Mouse (Mus musculus) 416B (cell line): ENCODE data around the gene Nfkbia.
A peak's percentile ranks its signal among the peaks of the same experiment; 100 is the strongest.

Experiments used
- DNase-seq: peaks from one replicate; pipeline ENCODE4 v3.0.0; 2011; ENCODE audit warnings: low read depth

Gene Nfkbia

GRCm38 (mm10) chr12:55490722-55491449, 1.6 kb downstream of the Nfkbia start:
- DNase-seq: no peak

- no peak for DNase-seq
Measured at GRCm38 (mm10) chr12:55489986-55490721, 2.3 kb downstream of the Nfkbia start.

GRCm38 (mm10) chr12:55488661-55489447, 3.6 kb downstream of the Nfkbia start:
- DNase-seq: peak; percentile 97

- no peak for DNase-seq
Measured at GRCm38 (mm10) chr12:55487843-55488660, 4.4 kb downstream of the Nfkbia start.

GRCm38 (mm10) chr12:55486923-55487674, 5.3 kb downstream of the Nfkbia start:
- no peak for DNase-seq

GRCm38 (mm10) chr12:55484800-55485199, 7.6 kb downstream of the Nfkbia start:
- DNase-seq: no peak

GRCm38 (mm10) chr12:55484079-55484774, 8.2 kb downstream of the Nfkbia start:
- no peak for DNase-seq

GRCm38 (mm10) chr12:55483591-55483990, 8.9 kb downstream of the Nfkbia start:
- DNase-seq: no peak

GRCm38 (mm10) chr12:55482732-55483131, 9.7 kb downstream of the Nfkbia start:
- no peak for DNase-seq

GRCm38 (mm10) chr12:55481739-55482138, 10.7 kb downstream of the Nfkbia start:
- no peak for DNase-seq

GRCm38 (mm10) chr12:55480471-55481153, 11.8 kb downstream of the Nfkbia start:
- DNase-seq: no peak

GRCm38 (mm10) chr12:55478901-55479300, 13.5 kb downstream of the Nfkbia start:
- no peak for DNase-seq

- DNase-seq: no peak
Measured at GRCm38 (mm10) chr12:55474209-55474583, 18.3 kb downstream of the Nfkbia start.

GRCm38 (mm10) chr12:55473250-55474208, 18.9 kb downstream of the Nfkbia start:
- peak; percentile 76 for DNase-seq

GRCm38 (mm10) chr12:55471344-55471743, 21.1 kb downstream of the Nfkbia start:
- DNase-seq: no peak

GRCm38 (mm10) chr12:55470442-55470841, 22.0 kb downstream of the Nfkbia start:
- no peak for DNase-seq

GRCm38 (mm10) chr12:55467331-55468180, 24.9 kb downstream of the Nfkbia start:
- DNase-seq: no peak

GRCm38 (mm10) chr12:55466816-55467215, 25.6 kb downstream of the Nfkbia start:
- peak; percentile 93 for DNase-seq
